Mouse (Mus musculus) left cerebral cortex, adult 9 months (tissue): Measurements from ENCODE around the gene Ece1.
"Not testable (repeated sequence)": the region's sequence is repeated elsewhere in the genome, so short reads cannot be mapped to it uniquely, and the experiment has no call there.

Experiments used
- DNase-seq, 2 experiments: peaks; one replicate each; pipeline ENCODE4 v3.0.0; 2022; ENCODE audit warnings: low spot score in 2 of 2

Ece1 gene

GRCm38 (mm10) chr4:137941871-137942781 is 80.1 kb downstream of the Ece1 start:
- peak; percentile 55 to 58 for DNase-seq

- peak in 1 of 2 experiments; percentile 34 for DNase-seq
Measured at GRCm38 (mm10) chr4:137942782-137943486, 80.9 kb downstream of the Ece1 start.

GRCm38 (mm10) chr4:137943540-137943939 is 81.5 kb downstream of the Ece1 start:
- DNase-seq, result no peak

- DNase-seq, result no peak
Measured at GRCm38 (mm10) chr4:137945376-137945775, 83.3 kb downstream of the Ece1 start.

GRCm38 (mm10) chr4:137946419-137946818 is 84.4 kb downstream of the Ece1 start:
- no peak for DNase-seq

GRCm38 (mm10) chr4:137952840-137953239 is 90.8 kb downstream of the Ece1 start:
- DNase-seq, result peak in 1 of 2 experiments; percentile 83

GRCm38 (mm10) chr4:137954184-137954583 is 92.1 kb downstream of the Ece1 start:
- DNase-seq, result no peak

GRCm38 (mm10) chr4:137954926-137955396 is 92.9 kb downstream of the Ece1 start:
- DNase-seq, result no peak

GRCm38 (mm10) chr4:137956260-137956659 is 94.2 kb downstream of the Ece1 start:
- DNase-seq, result no peak

- DNase-seq, result peak in 1 of 2 experiments; percentile 62
Measured at GRCm38 (mm10) chr4:137959889-137960665, 98.0 kb downstream of the Ece1 start.

GRCm38 (mm10) chr4:137960757-137961156 is 98.7 kb downstream of the Ece1 start:
- no peak for DNase-seq

- no peak for DNase-seq
Measured at GRCm38 (mm10) chr4:137962643-137963350, 100.8 kb downstream of the Ece1 start.

GRCm38 (mm10) chr4:137963431-137963830 is 101.4 kb downstream of the Ece1 start:
- no peak for DNase-seq

GRCm38 (mm10) chr4:137963881-137964584 is 102.0 kb downstream of the Ece1 start:
- peak in 1 of 2 experiments; percentile 87 for DNase-seq

- DNase-seq, result no peak
Measured at GRCm38 (mm10) chr4:137964585-137964930, 102.5 kb downstream of the Ece1 start.

- peak in 1 of 2 experiments; percentile 83 for DNase-seq
Measured at GRCm38 (mm10) chr4:137968203-137968602, 106.2 kb downstream of the Ece1 start.

- not testable (repeated sequence) for DNase-seq
Measured at GRCm38 (mm10) chr4:137970623-137971199, 108.7 kb downstream of the Ece1 start.

GRCm38 (mm10) chr4:137974856-137975432 is 112.9 kb downstream of the Ece1 start:
- not testable (repeated sequence) for DNase-seq

GRCm38 (mm10) chr4:137979066-137979644 is 117.1 kb downstream of the Ece1 start:
- DNase-seq, result not testable (repeated sequence)
